Mouse (Mus musculus): ENCODE results near the gene Mical3.

Mical3 gene

GRCm38 (mm10) chr6:121076929-121077566, 53.8 kb downstream of the Mical3 start:
- no peak for DNase-seq

- DNase-seq = no peak
These were observed 55.0 kb downstream of the Mical3 start for GRCm38 (mm10) chr6:121075763-121076162.

DNA sequence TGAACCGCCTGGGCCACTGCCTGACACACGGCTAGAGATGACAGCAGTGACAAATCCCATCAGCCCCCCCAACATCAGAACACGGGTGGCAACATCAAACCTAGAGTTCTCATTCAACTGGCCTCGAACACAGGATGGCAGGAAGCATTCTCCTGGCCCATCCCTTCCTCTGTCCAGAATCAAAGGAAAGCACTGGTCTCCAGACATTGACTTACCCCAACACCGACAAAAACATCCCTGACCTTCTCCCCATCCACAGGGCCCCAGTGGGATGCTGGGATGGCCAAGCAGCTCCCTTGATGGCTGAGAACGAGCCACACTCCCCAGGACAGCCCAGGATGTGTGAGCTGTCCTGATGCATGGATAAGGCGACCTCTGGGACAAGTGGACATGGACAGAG, 57.5 kb downstream of the Mical3 start:
- DNase-seq = no peak

DNA sequence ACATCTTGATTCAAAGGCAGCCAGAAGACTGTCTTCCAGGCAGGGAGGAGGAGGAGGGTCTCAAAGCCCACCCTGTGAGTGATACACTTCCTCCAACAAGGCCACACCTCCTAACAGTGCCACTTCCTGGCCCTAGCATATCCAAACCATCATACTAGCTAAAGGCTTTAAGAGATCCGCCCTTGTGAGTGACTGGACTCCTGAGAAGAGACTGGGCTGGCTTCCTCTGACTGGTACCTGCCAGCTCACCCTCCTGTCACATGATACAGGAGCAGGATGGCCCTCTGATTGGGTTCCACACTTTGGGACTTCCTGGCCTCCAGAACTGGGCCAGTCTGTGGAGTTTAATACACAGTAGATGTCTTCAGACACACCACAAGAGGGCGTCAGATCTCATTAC, 58.2 kb downstream of the Mical3 start:
- DNase-seq = no peak

DNA sequence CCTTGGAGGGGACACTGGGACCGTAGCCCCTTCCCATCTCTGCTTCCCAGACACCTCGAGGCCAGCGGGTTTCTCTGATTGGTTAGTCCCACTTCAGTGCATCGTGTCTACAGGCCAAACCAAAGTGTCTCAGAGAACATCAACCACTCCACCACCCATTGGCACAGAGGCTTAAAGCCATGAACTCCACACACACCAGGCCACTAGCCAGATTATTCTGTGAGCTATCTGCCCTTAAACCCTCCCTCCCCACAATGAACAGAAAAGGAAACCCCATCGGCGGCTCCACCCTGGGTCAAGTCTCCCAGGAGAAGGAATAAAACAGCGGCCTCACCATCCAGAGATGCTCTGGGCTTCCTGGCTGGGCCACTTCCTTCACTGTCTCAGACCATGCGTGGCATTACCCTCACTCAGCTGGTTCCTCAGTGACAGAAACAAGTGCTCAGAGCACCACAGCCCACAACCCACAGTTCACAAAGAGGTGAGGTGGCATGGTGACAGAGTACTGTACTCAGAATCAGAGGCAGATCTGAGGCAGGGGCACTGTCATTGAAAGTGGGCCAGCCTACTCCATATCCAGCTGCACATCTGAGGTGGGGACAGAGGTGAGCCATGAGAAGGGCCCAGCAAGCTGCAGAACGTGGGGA, 60.1 kb downstream of the Mical3 start:
- DNase-seq = no peak

DNA sequence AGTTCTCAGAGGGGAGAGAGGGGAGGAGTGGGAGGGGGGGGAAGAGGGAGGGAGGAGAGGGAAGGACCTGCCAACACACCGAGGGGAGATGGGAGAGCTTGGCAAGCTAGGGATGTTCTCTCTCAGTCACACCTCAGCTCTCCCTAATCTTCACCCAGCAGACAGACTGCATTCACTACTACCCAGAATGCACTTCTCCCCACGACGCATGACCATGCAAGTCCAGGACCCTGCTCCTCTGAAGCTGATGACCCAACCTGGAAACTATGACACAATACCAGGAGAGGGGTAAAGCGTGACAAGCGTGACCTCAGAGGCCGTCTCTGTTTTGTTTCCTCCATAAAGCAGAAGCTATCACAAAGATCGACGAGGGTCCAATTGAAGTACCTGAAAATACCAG, 61.6 kb downstream of the Mical3 start:
- DNase-seq = no peak

- DNase-seq = no peak
These were observed 62.7 kb downstream of the Mical3 start for GRCm38 (mm10) chr6:121068087-121068464.

GRCm38 (mm10) chr6:121067426-121068086, 63.2 kb downstream of the Mical3 start:
- no peak for DNase-seq

DNA sequence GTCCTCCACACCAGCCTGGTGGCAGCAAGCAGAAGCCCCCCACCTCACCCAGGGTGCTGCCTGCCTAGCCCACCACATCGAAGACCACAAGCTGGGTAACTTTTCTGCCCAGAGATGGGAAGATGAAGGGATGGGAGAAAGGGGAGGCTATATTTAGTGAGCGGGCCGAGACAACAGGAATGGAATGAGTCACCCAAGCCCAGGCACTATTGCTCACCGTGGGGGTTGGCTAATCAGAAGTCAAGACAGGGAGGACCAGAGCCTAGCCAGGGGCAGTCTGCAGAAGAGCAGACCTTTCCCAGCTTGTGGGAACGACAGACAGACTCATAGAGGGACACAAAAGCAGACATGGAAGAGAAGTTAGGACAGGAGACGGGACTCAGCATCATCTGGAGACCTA, 64.0 kb downstream of the Mical3 start:
- DNase-seq = no peak

DNA sequence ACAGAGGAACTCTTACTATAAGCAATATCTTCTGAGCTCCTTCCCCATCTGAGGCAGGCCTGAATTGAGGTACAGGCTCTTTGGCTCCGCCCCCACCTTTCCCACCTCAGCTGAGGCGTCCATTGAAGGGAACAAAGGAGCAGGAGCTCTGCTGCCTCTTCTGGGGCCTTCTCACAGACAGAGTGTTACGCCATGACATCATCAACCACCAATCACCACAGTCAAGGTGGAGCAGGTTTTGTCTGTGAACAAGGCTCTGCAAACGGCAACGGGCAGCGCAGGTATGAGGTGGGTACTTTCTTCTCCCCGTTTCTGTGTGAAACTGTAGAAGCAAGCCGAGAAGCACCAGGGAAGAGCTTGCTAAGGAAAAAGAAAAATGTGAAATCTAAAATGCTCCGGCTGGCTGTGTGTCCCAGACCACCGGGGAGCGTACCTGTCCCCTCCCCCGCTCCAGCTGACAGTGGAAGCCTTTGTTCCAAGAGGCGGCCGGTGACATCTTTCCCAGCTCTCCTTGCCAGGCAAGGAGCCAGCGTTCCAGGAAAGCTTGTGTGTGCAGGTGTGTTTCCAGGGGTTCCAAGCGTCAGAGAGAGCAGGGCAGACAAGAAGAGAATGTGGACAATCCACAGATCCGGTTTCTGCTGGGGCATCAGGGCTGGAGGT, 66.3 kb downstream of the Mical3 start:
- no peak for DNase-seq

DNA sequence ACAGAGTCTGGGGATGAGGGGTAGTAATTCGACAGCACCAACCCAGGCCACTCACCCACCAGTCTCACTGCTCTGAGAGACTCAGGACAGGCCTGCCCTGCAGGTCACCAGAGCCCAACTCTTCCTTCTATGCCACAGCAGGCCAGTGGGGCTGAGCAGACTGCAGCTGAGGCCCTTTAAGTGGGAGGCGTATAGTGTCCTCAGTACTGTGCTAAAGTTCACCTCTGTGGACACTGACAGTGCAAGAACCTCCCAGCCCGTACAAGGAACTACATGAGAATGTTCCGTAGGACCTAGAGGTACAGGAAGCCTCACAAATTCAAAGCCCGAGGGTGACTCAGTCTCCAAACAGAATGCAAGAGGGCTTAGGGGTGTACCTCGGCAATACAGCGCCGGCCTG, 67.0 kb downstream of the Mical3 start:
- DNase-seq = no peak

GRCm38 (mm10) chr6:121062891-121063408, 67.8 kb downstream of the Mical3 start:
- DNase-seq = no peak

- no peak for DNase-seq
These were observed 72.8 kb downstream of the Mical3 start for GRCm38 (mm10) chr6:121058039-121058438.

DNA sequence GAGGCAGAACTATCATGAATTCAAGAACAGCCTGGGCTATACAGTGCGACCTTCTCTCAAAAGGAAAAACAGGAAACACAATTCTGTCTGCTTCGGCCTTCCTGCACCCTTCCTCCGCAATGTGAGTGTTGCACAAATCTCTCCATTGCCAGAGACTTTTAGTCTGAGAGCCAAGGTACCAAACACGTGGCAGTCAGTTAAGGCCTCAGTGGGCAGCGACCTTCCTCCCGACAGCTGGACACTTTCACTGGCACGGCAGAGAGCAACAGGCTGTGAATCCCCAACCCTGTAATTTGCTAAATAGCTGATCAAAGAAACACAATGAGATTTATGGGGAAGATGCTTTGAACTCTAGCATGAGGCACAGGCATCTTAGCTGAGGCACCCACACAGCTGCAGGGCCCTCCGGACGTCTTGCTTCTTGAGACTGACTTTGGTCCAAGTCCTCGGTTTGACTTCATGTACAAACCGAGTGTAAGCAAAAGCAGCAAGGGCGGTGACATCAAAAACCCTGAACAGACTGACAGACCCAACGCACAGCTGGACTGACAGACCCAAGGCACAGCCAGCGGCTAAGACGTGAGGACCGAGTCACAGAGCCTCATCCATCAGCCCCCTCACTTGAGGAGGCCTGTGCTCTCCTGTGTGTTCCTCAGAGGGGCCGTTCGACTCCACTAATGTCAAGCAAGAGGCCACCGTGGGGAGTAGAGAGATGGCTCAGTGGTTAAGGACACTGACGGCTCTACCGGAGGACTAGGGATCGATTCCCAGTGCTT, 73.4 kb downstream of the Mical3 start:
- DNase-seq = no peak

DNA sequence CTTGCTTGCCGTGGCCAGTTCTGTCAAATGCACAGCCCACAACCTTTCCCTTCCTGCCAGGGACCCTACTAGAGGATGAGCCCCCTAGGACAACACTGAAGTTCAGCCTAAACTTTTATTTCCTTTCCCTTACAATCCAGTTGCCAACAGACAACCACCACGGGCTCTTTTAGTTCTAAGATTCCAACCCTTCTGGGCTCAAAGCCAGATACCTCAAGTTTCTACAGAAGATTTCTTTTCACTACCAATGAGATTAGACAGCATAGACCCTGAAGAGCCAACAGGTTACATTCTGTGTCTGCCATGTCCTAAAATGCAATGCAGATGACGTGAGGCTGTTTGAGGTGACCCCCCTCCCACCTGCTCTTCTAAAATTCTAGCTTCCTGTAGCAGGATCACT, 75.3 kb downstream of the Mical3 start:
- no peak for DNase-seq

GRCm38 (mm10) chr6:121054908-121055307, 75.9 kb downstream of the Mical3 start:
- no peak for DNase-seq

GRCm38 (mm10) chr6:121054340-121054739, 76.5 kb downstream of the Mical3 start:
- no peak for DNase-seq

- DNase-seq = no peak
These were observed 77.2 kb downstream of the Mical3 start for GRCm38 (mm10) chr6:121053585-121054112.

DNA sequence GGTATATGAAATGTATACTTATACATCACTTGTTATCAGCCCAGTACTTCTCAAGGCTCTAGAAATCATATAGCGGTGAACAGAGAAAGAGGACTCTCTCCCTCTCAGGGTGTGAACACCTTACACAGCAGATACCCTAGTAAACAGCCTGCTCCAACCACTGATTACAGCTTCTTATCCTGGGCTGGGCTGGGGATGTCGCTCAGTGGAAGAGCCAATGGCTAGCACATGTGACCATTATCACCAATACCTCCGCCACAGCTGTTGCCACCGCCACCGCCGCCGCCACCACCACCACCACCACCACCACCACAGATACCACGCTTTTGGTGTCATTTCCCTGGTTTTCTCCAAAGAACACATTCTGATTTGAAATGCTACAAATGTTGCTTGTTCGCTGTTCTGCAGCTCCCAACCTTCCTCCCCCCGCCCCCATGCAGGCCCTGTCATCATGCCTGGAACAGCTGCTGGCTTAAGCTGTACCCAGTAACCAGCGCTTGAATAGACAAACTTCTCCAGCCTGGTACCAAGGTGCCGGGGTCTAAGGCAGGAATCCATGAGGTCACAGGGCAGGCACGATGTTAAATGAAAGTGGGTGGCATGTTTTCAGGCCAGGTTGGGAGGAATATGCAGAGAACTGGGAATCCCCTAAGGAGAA, 78.7 kb downstream of the Mical3 start:
- no peak for DNase-seq

GRCm38 (mm10) chr6:121051411-121051810, 79.4 kb downstream of the Mical3 start:
- no peak for DNase-seq

- DNase-seq = no peak
These were observed 82.1 kb downstream of the Mical3 start for GRCm38 (mm10) chr6:121048696-121049095.
